Mouse (Mus musculus) MEL (cell line): Measurements from ENCODE around the gene H2afv. TPM values are rescaled to one million over a fixed set of nuclear protein-coding genes. Genes with fewer than 3 reads are reported as not detected.

ENCODE experiments used
- DNase-seq: peaks from one replicate; pipeline ENCODE4 v3.0.0; 2011; ENCODE audit warnings: low read depth, low spot score
- H3K27ac ChIP-seq: 2 replicates; pipeline ENCODE4 v1.5.1; 2012; ENCODE audit warnings: low read depth, mild to moderate bottlenecking, control low read depth, low read length, moderate library complexity; ENCODE audit not compliant: control insufficient read depth
- H3K27me3 ChIP-seq, 2 experiments: fragments of 150-350 bp in 1 of 2; sonication (generic) in 1 of 2; 2 replicates each; pipeline ENCODE4 v1.6.1; 2012; ENCODE audit warnings: low read length in 2 of 2, mild to moderate bottlenecking in 2 of 2, improper control_type of control experiment in 1 of 2, moderate library complexity in 1 of 2; ENCODE audit not compliant: insufficient read depth in 2 of 2, control insufficient read depth in 1 of 2
- H3K36me3 ChIP-seq, 2 experiments: 2 replicates each; pipeline ENCODE4 v1.6.1; 2012 to 2014; ENCODE audit warnings: low read length in 2 of 2, improper control_type of control experiment in 1 of 2, inconsistent platforms in 1 of 2, mild to moderate bottlenecking in 1 of 2; ENCODE audit not compliant: insufficient read depth in 2 of 2, control insufficient read depth in 1 of 2
- H3K4me1 ChIP-seq, 2 experiments: fragments of 150-350 bp in 1 of 2; sonication (generic) in 1 of 2; 2 replicates each; pipeline ENCODE4 v1.6.1; 2012; ENCODE audit warnings: low read length in 2 of 2, improper control_type of control experiment in 1 of 2, mild to moderate bottlenecking in 1 of 2; ENCODE audit not compliant: insufficient read depth in 2 of 2, control insufficient read depth in 1 of 2
- H3K4me3 ChIP-seq, 2 experiments: fragments of 150-350 bp in 1 of 2; sonication (generic) in 1 of 2; 2 replicates each; pipeline ENCODE4 v1.5.1; 2012; ENCODE audit warnings: low read depth in 2 of 2, low read length in 2 of 2, mild to moderate bottlenecking in 2 of 2, moderate library complexity in 2 of 2, control low read depth in 1 of 2, improper control_type of control experiment in 1 of 2; ENCODE audit not compliant: control insufficient read depth in 1 of 2, insufficient read depth in 1 of 2
- H3K79me2 ChIP-seq: 2 replicates; pipeline ENCODE4 v1.6.1; 2012; ENCODE audit warnings: mild to moderate bottlenecking, low read length, moderate library complexity; ENCODE audit not compliant: control insufficient read depth, poor library complexity, insufficient read depth
- H3K9ac ChIP-seq: 2 replicates; pipeline ENCODE4 v1.6.1; 2012; ENCODE audit warnings: low read depth, mild to moderate bottlenecking, control low read depth, low read length, moderate library complexity; ENCODE audit not compliant: control insufficient read depth, poor library complexity, severe bottlenecking
- H3K9me3 ChIP-seq: fragments of 150-350 bp; sonication (generic); replicated peaks from 2 replicates; pipeline ENCODE4 v1.6.1; 2012; ENCODE audit warnings: mild to moderate bottlenecking, low read length, improper control_type of control experiment, moderate library complexity; ENCODE audit not compliant: insufficient read depth
- BHLHE40 ChIP-seq: IDR thresholded peaks from 2 replicates; pipeline ENCODE4 v1.6.1; 2012; ENCODE audit warnings: low read depth, mild to moderate bottlenecking, inconsistent platforms, low read length, improper control_type of control experiment, borderline replicate concordance
- CTCF ChIP-seq, 3 experiments: IDR thresholded peaks in 2 of 3; conservative IDR thresholded peaks in 1 of 3; 2 replicates each; pipeline ENCODE4 v1.5.1; 2011 to 2012; ENCODE audit warnings: low read length in 3 of 3, low read depth in 2 of 3, mild to moderate bottlenecking in 2 of 3, improper control_type of control experiment in 1 of 3, inconsistent platforms in 1 of 3, mixed read lengths in 1 of 3, moderate library complexity in 1 of 3; ENCODE audit not compliant: control insufficient read depth in 1 of 3, insufficient read depth in 1 of 3, poor library complexity in 1 of 3, severe bottlenecking in 1 of 3
- EP300 ChIP-seq, 2 experiments: IDR thresholded peaks; 2 replicates each; pipeline ENCODE4 v1.6.1; 2011; ENCODE audit warnings: improper control_type of control experiment in 2 of 2, low read length in 2 of 2, low read depth in 1 of 2, mild to moderate bottlenecking in 1 of 2
- JUND ChIP-seq: IDR thresholded peaks from 2 replicates; pipeline ENCODE4 v1.6.1; 2011; ENCODE audit warnings: low read depth, mild to moderate bottlenecking, improper control_type of control experiment, low read length
- MAZ ChIP-seq: IDR thresholded peaks from 2 replicates; pipeline ENCODE4 v1.6.1; 2012; ENCODE audit warnings: low read depth, mild to moderate bottlenecking, inconsistent platforms, low read length, improper control_type of control experiment
- NELFE ChIP-seq: IDR thresholded peaks from 2 replicates; pipeline ENCODE4 v1.6.1; 2011; ENCODE audit warnings: low read depth, low read length, improper control_type of control experiment
- POLR2AphosphoS5 ChIP-seq: IDR thresholded peaks from 2 replicates; pipeline ENCODE4 v1.6.1; 2012; ENCODE audit warnings: low read depth, borderline replicate concordance, mild to moderate bottlenecking, inconsistent platforms, low read length, moderate library complexity, mixed read lengths
- SMC3 ChIP-seq: IDR thresholded peaks from 2 replicates; pipeline ENCODE4 v1.6.1; 2011; ENCODE audit warnings: low read depth, low read length, improper control_type of control experiment
- TBP ChIP-seq: IDR thresholded peaks from 2 replicates; pipeline ENCODE4 v1.8.0; 2011; ENCODE audit warnings: low read depth, low read length, improper control_type of control experiment
- UBTF ChIP-seq: IDR thresholded peaks from 2 replicates; pipeline ENCODE4 v1.6.1; 2012; ENCODE audit warnings: low read depth, mild to moderate bottlenecking, inconsistent platforms, low read length, improper control_type of control experiment, moderate library complexity, borderline replicate concordance; ENCODE audit not compliant: insufficient read depth
- USF2 ChIP-seq, 2 experiments: IDR thresholded peaks; 2 replicates each; pipeline ENCODE4 v1.6.1; 2011 to 2012; ENCODE audit warnings: improper control_type of control experiment in 2 of 2, low read length in 2 of 2, borderline replicate concordance in 1 of 2, inconsistent platforms in 1 of 2, low read depth in 1 of 2, mild to moderate bottlenecking in 1 of 2; ENCODE audit not compliant: insufficient read depth in 1 of 2
- ZKSCAN1 ChIP-seq: IDR thresholded peaks from 2 replicates; pipeline ENCODE4 v1.6.1; 2012; ENCODE audit warnings: low read depth, mild to moderate bottlenecking, inconsistent platforms, low read length, improper control_type of control experiment, moderate library complexity
- polyA plus RNA-seq, 2 experiments: library from polyadenylated mRNA; stranded (reverse) in 1 of 2; unstranded in 1 of 2; fragments of >175 nt in 1 of 2; fragments of >200 nt in 1 of 2; gene quantifications; 2 replicates each; pipeline versions ENCODE4 v1.2.1 to v1.2.4; 2012; ENCODE audit warnings: low replicate concordance in 2 of 2, low read depth in 1 of 2; ENCODE audit not compliant: insufficient read length in 2 of 2, insufficient read depth in 1 of 2, missing spikeins in 1 of 2
- total RNA-seq: library from RNA; depleted of rRNA; stranded (reverse); fragments of 300-350 nt; gene quantifications from 2 replicates; pipeline ENCODE4 v1.2.3, GENCODE M21; 2012

The H2afv gene
- total and polyA plus RNA-seq, 3 experiments = 97.2 to 159 TPM; not detected in 1

GRCm38 (mm10) chr11:6398141-6398540 is 46.1 kb downstream of the H2afv start:
- no peaks in the 10 kb centered on the region for H3K9me3 ChIP-seq
- peaks cover 4 to 14% of the 10 kb centered on the region in 2 experiments for H3K36me3 ChIP-seq
- H3K27ac ChIP-seq = no peak overlapping the region
- H3K4me3 ChIP-seq = no peak overlapping the region
- no peak for TF ChIP-seq MAZ
- no peak for TF ChIP-seq BHLHE40
- no peak for TF ChIP-seq POLR2AphosphoS5
- no peak overlapping the region for H3K9ac ChIP-seq
- H3K4me1 ChIP-seq = peaks cover 0 to 2% of the 10 kb centered on the region in 2 experiments; a peak in 2 of 4 replicates
- H3K27me3 ChIP-seq = no peaks in the 10 kb centered on the region
- peaks cover 7% of the 10 kb centered on the region; the same call in 1 of the 2 replicates for H3K79me2 ChIP-seq
- no peak for DNase-seq

- no peak overlapping the region for H3K27ac ChIP-seq
- no peak overlapping the region for H3K4me3 ChIP-seq
- no peak for DNase-seq
- no peak overlapping the region for H3K9ac ChIP-seq
- H3K4me1 ChIP-seq = peaks cover 7 to 19% of the 10 kb centered on the region in 2 experiments
- no peaks in the 10 kb centered on the region for H3K9me3 ChIP-seq
- no peaks in the 10 kb centered on the region for H3K27me3 ChIP-seq
- H3K79me2 ChIP-seq = peaks cover 21% of the 10 kb centered on the region; the same call in 1 of the 2 replicates
- peaks cover 5 to 23% of the 10 kb centered on the region in 2 experiments for H3K36me3 ChIP-seq
- TF ChIP-seq USF2 (IDR thresholded peaks at IDR 0.05; ENCODE audit: borderline replicate concordance in 1 of 2, insufficient read depth in 1 of 2, low read depth in 1 of 2, low read length in 2 of 2) (no peak), NELFE (no peak), TBP (no peak), POLR2AphosphoS5 (no peak), ZKSCAN1 (no peak), JUND (no peak), UBTF (no peak), EP300 (IDR thresholded peaks at IDR 0.05; ENCODE audit: low read depth in 1 of 2, low read length in 2 of 2) (no peak), CTCF (IDR thresholded peaks at IDR 0.05 in 2 of 3, conservative IDR thresholded peaks at IDR 0.05 in 1 of 3; ENCODE audit: control insufficient read depth in 1 of 3, insufficient read depth in 1 of 3, low read depth in 2 of 3, low read length in 3 of 3, poor library complexity in 1 of 3, severe bottlenecking in 1 of 3) (no peak)
Measured at GRCm38 (mm10) chr11:6395565-6395964, 48.7 kb downstream of the H2afv start.

- Histone ChIP-seq H3K27me3 (no peaks in the 10 kb centered on the region), H3K9ac (no peak overlapping the region), H3K4me3 (no peak overlapping the region), H3K27ac (no peak overlapping the region), H3K4me1 (peaks cover 10 to 25% of the 10 kb centered on the region in 2 experiments), H3K36me3 (peaks cover 5 to 29% of the 10 kb centered on the region in 2 experiments), H3K79me2 (peaks cover 35% of the 10 kb centered on the region), H3K9me3 (no peaks in the 10 kb centered on the region)
- DNase-seq = no peak
- no peak for TF ChIP-seq SMC3
- no peak for TF ChIP-seq EP300 (IDR thresholded peaks at IDR 0.05; ENCODE audit: low read depth in 1 of 2, low read length in 2 of 2)
- TF ChIP-seq USF2 (IDR thresholded peaks at IDR 0.05; ENCODE audit: borderline replicate concordance in 1 of 2, insufficient read depth in 1 of 2, low read depth in 1 of 2, low read length in 2 of 2) = no peak
- TF ChIP-seq, all 39 proteins: peak for 0
Measured at GRCm38 (mm10) chr11:6393866-6394265, 50.4 kb downstream of the H2afv start.
